Mouse (Mus musculus) left cerebral cortex, postnatal 25 days (tissue): ENCODE measurements at regions not wholly inside any gene's neighbourhood (a gene's known extent, or its start where the extent isn't known, plus 50 kb on each side); places are given as distances from the start of the nearest gene placed in this dataset.
A peak's percentile ranks its signal among the peaks of the same experiment; 100 is the strongest.

Source experiments
- DNase-seq, 2 experiments: peaks; one replicate each; pipeline ENCODE4 v3.0.0; 2022; ENCODE audit warnings: low spot score in 2 of 2, mixed read lengths in 1 of 2
- intact Hi-C: fragments of 180-260 bp; cut with DNase I; formaldehyde crosslinking; loops from one replicate; pipeline ENCODE4 v1.15.1; 2025

DNA sequence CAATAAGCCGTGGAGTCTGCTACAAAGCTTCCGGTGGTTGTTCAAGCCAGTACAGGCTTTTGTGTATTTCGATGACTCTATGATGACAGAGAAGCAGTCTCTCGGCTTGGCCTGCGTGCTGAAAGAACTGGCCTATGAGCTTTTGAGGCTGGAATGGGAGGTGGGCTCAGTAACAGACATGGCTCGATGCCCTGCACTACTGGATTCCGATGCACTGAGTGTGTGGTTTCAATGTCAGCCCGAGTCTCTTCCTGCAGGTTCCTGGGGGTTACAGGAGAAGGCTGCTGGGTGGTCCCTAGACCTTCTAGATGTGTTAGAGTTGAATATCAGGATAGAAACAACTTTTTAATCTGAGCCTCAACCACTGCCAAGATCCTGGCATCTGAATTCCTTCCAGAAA, 53.2 kb downstream of the Gm815 start:
- intact Hi-C loops = no loop called here
- DNase-seq = no peak

DNA sequence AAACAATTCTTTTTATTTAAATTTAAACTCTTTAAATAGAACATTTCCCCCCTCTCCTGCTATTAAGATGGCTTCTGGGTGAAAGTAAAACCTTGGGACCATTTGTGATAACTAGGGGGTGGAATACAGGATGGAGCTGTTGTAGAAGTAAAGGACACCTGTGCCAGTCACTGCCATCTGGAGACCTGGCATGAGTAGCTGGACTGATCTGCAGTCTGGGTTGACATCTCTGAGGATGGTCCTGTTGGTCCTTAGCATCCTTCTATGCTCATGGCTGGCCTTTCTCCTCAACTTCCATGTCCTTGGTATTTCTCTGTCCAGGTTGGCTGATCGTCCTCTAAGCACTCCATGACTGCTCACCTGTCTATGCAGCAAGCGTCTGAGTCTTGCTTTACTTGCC, 58.3 kb downstream of the Gm815 start:
- no peak for DNase-seq
- intact Hi-C loops = no loop called here

DNA sequence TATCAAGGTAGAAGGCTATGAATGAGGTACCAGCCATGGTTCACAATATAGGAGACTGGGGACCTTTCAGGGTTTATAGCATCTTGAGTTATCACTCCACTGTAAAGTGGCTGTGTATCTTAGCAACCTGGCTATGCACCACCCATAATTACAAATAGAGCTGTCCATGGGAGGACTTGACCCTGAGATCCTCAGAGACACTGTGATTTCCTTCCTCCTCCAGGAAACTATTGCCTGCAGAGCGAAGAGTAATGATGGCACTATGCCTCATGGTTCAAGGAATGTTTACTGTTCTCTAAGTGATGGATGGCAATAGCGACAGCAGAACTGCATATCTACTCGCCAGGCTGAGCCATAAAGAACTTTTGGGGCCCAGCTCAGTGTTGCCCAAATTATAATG, 60.9 kb downstream of the Gm815 start:
- intact Hi-C loops = no loop called here
- DNase-seq = no peak

DNA sequence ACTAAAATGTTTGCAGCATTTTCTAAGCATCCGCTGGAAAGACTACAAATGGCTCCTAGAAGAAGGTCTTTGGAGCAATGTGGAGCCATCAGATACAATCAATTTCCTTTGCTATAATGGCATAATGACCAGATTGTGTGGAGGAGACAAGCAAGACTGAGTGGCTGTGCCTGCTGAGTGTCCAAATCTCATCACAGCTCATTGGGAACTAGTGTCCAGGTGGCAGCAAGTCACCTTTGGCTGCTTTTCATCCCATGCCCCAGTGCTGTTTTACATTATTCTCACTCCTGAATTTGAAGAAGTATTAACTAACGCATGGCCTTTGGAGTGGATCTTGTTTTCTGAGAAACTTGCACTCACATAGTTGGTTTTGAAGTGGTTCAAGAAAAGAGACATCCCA, 62.8 kb downstream of the Gm815 start:
- no peak for DNase-seq
- intact Hi-C loops = no loop called here

DNA sequence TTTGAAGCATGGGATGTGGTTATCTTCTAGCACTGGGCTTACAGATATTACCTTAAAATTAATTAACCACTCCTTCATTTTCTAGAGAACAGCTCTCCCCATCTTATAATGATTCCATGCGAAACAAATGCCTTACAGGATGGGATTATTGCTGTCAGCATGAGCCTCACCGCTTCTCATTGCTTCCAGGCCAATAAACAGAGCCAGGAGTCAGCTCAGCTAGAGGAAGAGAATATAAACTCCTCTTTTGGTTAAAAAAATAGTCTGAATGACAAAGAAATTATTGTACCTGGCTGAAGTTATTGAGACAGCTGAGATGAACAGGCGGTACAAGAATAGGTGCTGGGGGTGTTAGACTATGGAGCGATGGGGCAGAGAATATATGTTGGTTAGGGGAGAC, 63.5 kb downstream of the Gm815 start:
- no peak for DNase-seq
- intact Hi-C loops = no loop called here

DNA sequence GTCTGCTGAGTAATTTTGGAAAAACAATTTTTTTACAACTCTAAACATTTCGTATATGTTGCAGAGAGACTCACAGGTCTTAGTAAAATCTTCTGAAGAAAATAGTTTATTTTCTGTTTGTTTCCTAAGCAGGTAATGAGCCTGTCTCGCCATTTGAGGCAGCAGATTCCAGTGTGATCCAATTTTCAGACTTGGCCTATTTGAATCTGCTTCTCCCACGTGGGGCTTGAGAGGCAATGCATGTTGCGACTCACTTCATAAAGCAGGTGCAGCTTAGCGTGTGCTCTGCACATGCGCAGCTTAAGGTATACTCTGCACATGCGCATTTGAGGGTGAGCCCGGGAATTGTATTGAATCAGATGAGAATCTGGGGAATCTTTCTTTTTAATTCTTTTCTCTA, 67.7 kb downstream of the Gm815 start:
- DNase-seq = peak in 1 of 2 experiments; percentile 21
- intact Hi-C loops = no loop called here

DNA sequence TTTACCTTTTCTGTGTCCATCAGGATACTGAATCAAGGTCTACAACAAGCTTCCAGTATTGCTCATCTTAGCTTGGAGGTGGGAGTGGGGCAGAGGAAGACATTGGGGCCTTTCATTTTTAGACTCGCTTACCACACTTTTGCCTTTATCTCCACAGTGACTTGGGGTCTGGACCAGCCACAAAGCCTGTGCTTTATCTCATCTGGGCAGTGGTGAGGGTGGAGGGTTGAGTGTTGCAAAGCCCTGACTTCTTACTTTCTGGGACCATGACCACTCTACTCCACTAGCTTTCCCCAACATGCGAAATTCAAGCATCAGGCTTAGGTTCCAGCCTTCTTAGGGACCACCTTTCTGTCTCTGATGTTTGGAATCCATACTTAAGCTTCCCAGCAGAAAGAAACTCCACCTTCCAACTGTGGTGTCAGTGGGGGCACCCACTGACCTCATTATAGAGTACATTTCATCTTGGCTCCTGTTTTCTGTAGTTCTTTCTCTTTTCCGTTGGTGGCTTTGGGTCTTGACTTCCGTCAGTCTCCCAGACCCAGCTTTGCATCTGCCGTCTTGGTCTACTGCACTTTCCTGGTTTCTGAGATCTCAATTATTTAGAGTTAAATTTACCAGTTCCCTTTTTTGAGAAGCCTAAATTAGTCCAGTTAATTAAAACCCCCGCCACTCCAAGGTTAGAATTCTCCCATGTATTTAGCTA, 80.5 kb downstream of the Gm815 start:
- intact Hi-C loops = no loop called here

DNA sequence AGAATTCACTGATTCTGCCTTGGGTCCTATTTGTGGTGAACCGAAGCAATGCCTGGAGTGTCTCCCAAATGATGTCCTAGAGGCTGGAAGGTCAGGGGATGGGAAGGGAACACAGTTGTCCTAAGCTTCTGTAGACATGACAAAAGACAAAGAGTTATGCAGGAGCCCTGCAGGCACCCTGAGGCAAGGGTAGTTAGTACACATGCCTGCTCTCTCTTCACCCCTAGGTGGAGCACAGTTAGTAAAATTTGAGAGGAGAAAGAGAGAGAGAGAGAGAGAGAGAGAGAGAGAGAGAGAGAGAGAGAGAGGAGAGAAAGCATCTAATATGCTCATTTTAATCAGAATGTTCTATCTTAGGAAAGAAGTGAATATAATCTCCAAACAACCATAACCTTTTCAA, 87.4 kb downstream of the Gm815 start:
- peak in 1 of 2 experiments; percentile 55 for DNase-seq
- intact Hi-C loops = no loop called here

More for the DNA sequence above, 80.5 kb downstream of the Gm815 start:
- no peak for DNase-seq

DNA sequence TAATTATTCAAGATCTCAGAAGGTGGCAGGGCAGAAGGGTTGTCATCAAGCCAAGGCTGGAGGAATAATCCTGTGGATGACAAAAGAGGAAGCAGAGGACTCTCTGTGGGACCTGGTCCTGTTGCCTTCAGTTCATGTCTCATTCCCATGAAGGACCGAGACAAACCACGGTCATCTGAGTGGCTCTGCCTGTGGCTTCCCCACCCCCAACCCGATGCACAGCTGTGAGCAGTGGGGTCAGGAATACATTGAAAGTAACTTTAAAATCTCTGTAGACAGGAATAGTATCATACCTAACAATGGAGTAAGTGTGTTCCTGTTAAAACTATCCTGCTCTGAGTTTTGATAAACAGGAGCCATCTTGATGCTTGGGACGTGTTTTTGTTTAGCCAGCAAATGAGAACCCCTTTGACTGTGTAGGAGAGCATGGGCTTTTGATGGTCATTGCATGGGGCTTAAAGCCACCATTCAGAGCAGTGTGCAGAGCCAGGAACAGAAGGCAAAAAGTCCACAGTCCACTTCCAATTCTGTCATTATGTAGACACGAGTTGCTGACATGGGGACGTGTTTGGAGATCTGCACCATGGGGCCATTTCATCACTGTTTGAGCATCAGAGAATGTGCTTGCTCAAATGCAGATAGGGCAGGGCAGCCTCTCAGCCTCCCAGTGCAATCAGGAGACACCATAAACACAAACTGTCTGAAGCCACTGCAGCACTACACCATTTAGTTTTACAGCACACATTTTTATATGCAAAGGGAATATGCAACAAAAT, 88.3 kb downstream of the Gm815 start:
- intact Hi-C loops = no loop called here

DNA sequence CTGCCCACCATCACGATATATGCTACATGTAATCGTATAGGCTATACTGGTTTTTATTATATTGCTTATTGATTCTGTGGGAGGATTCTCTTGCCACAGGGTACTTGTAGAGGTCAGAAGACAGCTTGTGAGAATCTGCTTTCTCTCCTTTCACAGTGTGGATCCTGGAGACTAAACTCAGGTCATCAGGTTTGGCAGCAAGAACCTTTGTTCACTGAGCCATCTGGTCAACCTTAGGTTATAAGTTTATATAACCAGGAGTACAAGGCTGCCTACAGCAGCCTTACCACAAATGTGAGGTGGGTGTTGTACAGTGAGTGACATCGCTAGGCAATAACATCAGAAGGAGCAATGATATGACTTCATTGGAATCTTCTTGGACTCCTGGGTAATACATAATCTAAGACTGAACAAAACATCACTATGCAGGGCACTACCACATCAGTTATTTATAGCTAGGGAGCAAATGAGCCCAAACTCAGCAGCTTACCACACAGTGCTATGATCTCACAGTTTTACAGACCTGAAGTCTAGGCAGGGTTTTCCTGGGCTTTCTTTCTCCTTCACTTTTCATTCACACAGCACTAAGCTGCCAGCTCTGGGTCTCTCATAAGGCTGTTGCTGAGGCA, 89.0 kb downstream of the Gm815 start:
- intact Hi-C loops = loop anchor here (5.0 kb wide), 1 partner anchor 243 kb away; the partner anchor contains the start of gene Vldlr

More for the DNA sequence above, 88.3 kb downstream of the Gm815 start:
- DNase-seq = no peak

DNA sequence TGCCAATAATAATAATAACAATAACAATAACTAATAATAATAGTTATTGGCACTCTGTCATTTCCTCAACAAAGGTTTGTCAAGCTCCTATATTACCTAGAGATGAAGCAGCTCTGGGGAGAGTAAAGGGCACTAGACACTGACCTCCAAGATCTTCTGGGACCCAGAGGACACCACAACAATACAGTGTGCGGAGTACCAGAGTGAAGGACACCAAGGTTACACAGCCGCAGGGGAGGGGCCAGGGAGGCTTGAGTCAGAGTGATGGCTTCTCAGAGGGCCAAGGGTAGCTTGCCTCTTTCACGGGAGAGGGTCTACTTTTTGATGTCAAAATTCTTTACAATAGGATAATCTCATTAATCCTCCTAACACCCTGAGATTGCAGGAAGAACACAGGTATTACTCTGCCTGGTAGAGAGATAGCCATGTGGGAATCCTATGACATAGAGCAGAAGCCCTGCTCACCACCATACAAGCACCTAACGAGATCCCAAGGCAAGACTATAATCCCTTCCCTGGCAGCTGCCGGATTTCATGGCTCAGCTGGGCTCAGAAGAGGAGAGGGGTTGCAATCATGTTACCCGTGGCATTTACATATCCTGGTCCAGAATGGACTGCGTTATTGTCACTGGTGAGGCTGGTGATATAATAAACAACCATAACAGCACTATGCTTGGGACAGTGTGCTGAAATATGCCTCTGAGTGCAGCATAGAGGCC, 91.1 kb downstream of the Gm815 start:
- no peak for DNase-seq
- intact Hi-C loops = loop anchor here (5.0 kb wide), 1 partner anchor 241 kb away; the partner anchor contains the start of gene Vldlr

More for the DNA sequence above, 89.0 kb downstream of the Gm815 start:
- DNase-seq = no peak

DNA sequence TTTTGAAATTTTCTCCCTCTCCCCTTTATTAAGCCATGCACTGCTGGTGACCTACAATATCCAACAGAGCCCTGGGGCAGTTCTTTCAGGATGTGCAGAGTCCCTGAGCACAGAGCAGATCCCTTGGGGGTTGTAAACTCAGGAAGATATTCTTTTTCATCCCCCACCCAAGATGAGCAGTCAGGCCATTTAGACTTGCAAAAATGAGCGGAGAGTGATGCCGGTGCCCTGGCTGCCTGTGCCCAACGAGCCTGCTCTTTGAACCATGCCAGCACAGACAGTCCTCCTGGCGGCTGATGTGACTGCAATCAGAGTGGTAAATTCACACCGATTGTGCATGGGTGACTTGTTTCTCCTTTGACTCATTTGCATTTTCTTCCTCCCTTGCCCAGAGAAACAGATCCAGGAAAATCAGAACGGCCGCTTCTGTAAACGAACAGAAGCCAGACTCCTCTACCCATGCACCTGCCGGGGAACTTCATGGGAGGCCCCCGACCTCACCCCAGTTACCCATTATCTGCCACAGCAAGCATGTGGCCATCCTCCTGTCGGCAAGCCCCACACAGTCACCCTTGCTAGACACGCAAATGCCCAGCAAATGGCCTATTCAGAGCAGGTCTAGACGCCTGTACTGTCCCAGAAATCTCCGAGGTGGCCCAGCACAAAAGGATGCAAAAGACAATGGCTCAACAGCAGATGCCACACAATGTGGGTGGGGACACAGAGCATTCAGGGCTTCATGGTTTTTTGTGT, 92.4 kb downstream of the Gm815 start:
- intact Hi-C loops = loop anchor here (5.0 kb wide), 1 partner anchor 239 kb away; the partner anchor contains the start of gene Vldlr
- no peak for DNase-seq

DNA sequence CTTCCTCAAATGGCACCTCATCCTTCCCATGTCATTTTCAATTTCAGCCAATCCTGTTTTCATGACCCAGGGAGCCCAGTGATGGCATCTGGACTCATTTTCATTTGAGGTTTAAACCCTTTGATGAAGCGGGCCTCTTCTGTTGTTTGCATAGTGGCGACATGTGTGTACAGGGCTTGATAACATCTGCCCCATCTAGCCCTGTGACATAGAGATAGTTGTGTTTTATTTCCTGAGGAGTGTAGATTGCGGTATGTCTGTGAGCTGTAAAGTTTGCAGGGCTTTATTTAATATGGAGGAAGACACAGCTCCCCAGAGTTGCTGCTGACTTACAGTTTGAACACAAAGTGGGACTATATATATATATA, 92.9 kb downstream of the Gm815 start:
- intact Hi-C loops = loop anchor here (5.0 kb wide), 1 partner anchor 239 kb away; the partner anchor contains the start of gene Vldlr
- DNase-seq = no peak

DNA sequence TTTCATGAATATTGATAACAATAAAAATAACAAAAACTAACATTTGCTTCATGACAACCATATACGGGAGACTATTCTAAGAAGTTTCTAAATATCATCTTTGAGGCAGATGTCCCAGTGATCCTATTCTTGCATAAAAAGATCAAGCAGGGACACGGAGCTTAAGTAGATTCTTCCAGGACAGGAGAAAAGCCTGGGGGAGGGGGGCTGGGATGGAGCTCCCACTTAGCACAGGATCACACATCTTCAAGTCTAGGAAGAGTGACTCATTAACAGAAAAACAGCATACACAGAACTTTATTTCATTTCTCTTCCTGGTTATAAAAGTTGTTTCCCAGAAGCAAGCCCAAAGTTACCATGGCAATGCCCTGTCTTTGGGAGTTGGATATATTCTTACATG, 93.6 kb downstream of the Gm815 start:
- intact Hi-C loops = loop anchor here (5.0 kb wide), 1 partner anchor 238 kb away; the partner anchor contains the start of gene Vldlr
- peak in 1 of 2 experiments; percentile 45 for DNase-seq

DNA sequence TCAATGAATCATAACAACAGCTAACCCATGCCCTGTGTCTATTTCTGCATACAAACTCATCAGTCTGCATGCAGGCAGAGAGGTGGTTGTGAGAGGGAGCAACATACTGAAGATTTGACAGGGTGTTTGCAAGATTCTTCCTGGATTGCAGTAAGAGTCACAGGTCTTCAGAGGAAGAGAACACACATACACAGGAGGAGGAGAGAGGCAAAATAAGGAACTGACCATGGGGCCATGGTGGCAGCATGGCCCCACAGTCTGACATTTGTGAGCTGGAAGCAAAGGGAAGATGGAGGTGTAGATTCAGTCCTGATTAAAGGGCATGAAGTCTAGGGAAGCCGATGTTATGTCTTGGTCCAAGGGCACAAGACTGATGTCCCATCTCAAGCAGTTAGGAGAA, 101.0 kb downstream of the Gm815 start:
- DNase-seq = peak in 1 of 2 experiments; percentile 43
- intact Hi-C loops = loop anchor here (5.0 kb wide), 2 partner anchors 81 to 136 kb away; no protein-coding TSS in a partner anchor

DNA sequence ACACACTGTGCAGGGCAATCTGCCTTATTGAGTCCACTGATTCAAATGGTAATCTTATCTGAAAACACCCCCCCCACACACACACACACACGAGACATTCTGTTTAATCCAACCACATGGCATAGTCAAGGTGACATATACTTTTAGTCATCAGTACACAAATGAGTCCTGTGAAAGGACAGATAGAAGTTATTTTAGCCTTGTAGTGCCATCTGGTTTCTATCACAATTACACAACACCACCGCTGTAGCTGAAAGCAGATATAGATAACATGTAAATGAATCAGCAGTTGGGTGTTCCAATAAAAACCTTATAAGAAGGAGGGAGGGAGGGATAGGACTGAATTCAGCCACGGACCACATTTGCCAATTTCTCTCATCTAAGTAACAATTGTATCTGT, 101.5 kb downstream of the Gm815 start:
- DNase-seq = peak in 1 of 2 experiments; percentile 72
- intact Hi-C loops = loop anchor here (5.0 kb wide), 2 partner anchors 80 to 135 kb away; no protein-coding TSS in a partner anchor

DNA sequence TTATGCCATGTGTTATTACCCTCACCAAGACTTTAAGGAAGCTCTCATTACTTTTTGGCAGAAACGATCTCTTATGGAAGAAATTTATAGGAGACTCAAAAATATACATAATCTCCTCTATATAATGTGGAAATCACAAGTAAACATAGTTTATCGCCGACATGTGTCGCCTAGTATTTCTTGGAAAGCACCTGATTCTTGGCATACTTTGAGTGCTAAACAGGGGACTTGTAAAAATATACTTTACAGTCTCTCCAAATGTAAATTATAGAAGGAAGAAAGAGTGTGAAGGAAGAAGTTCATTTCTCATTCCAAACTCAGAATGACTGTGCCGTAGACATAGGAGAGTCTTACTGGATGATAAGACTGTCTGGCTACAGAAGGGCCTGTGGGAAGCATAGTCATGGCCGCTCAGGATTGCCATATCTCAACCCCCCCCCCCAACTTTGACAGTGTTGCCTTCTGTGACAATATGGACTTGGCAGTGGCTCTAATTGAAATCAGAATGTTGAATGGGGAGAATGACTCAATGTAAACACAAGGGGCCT, 102.3 kb downstream of the Gm815 start:
- intact Hi-C loops = loop anchor here (5.0 kb wide), 2 partner anchors 79 to 134 kb away; no protein-coding TSS in a partner anchor

DNA sequence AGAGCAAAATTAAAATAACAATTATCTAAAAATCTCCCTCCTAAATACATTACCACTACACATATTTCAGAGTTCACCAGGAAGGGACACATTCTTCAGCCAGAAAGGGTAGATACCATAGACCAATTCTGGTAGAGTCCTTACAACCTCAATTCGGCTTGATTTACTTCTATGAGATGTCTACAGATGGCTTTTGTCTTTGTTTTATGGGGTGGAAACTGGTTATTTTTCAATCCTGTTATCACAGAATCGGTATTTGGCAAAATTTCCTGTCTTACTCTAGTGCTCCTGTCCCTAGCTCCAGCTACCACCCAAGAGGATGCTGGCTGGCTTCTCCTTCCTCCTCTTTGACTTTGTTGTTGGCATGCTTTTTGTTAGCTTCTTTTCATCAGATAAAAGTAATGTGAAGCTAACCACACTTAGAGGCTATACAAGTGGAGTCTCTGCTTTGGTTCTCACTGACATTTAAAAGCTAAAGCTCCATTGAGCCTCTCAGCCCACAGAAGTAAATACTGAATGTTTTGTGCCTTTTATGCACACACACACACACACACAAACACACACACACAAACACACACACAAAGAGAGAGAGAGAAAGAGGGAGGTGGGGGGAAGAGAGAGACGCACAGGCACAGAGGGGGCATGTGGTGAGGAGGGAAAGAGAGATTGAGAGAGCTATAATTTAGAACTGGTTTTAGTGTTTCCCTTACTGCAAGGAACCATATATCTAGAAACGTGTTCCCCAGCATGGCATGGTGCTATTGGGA, 109.1 kb downstream of the Gm815 start:
- intact Hi-C loops = no loop called here
- no peak for DNase-seq

More for the DNA sequence above, 102.3 kb downstream of the Gm815 start:
- peak in 1 of 2 experiments; percentile 75 for DNase-seq
